Mouse (Mus musculus) G1E-ER4 (cell line): ENCODE measurements around the gene Pex11b. TPM values are rescaled to one million over a fixed set of nuclear protein-coding genes. Genes with fewer than 3 reads are reported as not detected.

Source experiments
- GATA1 ChIP-seq: IDR thresholded peaks from one replicate; pipeline ENCODE4 v1.8.0; 2012; ENCODE audit warnings: low read length, inconsistent platforms
- polyA plus RNA-seq: library from polyadenylated mRNA; stranded (reverse); fragments of >175 nt; gene quantifications from 2 replicates; pipeline ENCODE4 v1.2.3, GENCODE M21; 2012

Pex11b gene
- polyA plus RNA-seq, 1 experiment, result 4.7 TPM

DNA sequence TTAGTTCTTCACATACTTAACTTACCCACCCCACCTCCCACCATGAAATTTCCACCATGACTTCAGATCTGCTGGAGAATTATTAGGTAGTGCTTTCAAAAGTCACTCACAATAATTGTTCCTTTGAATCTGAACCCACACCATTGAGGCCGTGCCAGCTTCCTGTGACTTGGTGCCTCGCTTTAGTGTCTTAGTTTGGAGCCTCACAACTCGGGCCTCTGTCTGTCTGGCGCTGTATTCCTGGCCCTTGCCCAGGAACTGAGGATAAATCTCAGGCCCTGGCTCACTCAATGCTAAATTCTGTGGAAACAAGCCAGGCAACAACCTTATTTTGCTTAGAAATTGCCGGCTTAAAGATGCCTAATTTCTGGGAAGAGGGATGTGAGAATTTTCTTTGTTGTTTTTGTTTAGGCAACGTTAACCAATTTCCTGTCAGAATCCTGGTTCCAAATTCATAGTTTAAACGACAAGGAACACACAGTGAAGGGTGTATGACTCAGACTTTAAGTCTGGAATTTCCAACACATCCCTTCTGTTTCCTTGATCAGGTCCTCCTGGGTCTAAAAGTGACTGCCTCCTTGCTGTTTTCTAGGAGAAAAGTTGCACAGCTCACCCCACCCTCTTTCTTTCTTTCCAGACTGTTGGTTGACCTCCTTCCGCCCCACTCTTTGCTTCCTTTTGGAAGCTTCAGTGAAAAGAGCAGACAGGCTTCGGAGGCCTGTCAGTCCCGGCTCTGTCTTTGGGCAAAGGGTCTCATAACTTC is 33.1 kb upstream of the Pex11b start:
- TF ChIP-seq GATA1, result no peak

DNA sequence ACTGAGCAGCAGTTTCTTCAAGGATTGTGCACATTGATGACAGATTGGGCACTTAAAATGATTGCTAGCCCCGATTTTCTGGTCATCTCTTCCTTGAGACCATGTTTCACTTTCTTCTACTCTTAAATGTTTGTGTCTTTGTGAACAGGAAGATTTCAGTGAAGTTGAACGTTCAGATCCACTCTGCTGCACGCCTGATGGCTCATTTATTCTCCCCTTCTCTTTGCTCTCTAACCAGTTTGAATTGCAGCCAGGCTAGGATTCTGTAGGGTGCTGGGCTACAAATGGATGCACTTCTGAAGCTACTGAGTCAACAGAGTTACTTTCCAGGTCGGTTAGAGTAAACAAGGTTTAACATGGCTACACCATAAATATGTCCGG is 32.5 kb upstream of the Pex11b start:
- no peak for TF ChIP-seq GATA1

DNA sequence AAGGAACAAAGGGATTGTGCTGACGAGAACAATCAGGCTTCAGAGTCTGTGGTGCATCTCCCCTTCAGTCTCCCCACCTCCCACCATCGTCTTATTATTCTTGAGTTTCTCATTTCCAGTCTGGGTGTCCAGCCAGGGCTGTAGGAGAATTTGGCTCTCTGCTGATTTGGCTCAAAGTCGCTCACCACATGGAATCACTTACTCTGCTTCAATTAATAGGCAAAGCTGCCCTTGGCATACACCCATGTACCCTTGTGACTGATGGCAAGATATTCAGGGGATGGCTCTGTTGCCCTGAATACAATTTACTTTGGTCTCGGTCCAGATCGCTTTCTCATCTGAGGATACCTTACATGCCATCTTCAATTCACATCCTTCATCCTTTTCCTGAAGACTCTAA is 31.9 kb upstream of the Pex11b start:
- TF ChIP-seq GATA1, result no peak

DNA sequence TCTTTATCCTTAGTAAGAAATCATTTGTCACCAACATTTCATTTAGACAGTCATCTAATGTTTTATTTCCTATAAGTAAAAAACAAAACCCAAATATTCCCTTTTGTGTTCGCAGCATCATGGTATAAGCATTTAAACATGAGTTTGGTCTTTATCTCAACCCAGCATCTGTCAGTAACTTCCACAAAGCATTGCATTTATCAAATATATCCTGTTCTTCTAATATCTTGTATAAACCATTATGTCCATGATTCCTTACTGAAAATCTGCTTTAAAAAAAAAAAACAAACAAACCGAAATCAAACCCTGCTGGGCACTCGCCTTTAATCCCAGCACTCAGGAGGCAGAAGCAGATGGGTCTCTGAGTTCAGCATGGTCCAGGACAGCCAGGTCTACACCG is 28.6 kb upstream of the Pex11b start:
- TF ChIP-seq GATA1, result no peak

DNA sequence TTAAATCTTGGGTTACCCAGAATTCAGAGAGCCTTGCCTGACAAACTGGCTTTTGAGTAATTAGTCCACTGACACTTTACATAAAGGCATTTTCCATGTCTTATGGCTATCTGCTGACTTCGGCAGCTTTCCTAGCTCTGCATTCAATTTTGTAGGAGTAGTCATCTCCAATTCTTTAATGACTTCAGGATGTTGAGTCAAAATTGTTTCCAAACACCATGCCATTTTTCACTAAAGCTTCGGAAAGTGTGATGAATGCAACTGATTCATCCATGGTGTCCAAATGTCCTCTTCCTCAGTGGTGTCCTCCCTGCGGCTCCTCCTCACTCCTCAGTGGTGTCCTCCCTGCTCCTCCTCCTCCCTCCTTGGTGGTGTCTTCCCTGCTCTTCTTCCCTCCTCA is 17.2 kb upstream of the Pex11b start:
- TF ChIP-seq GATA1, result no peak

DNA sequence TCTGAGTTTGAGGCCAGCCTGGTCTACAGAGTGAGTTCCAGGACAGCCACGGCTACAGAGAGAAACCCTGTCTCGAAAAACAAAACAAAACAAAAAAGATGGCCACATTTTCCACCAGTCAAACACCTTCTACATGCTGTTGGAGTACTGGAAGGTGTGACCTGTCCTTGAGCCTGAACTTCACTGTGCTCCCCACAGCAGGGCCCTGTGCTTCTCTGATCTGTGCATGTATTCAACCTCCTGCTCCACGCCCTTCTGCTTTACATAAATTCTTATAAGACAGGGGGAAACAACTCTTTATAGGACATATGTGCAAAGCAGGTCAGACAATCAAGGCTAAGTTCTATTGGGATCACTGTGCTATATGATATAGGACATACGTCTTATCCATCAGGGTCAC is 12.0 kb upstream of the Pex11b start:
- TF ChIP-seq GATA1, result no peak

DNA sequence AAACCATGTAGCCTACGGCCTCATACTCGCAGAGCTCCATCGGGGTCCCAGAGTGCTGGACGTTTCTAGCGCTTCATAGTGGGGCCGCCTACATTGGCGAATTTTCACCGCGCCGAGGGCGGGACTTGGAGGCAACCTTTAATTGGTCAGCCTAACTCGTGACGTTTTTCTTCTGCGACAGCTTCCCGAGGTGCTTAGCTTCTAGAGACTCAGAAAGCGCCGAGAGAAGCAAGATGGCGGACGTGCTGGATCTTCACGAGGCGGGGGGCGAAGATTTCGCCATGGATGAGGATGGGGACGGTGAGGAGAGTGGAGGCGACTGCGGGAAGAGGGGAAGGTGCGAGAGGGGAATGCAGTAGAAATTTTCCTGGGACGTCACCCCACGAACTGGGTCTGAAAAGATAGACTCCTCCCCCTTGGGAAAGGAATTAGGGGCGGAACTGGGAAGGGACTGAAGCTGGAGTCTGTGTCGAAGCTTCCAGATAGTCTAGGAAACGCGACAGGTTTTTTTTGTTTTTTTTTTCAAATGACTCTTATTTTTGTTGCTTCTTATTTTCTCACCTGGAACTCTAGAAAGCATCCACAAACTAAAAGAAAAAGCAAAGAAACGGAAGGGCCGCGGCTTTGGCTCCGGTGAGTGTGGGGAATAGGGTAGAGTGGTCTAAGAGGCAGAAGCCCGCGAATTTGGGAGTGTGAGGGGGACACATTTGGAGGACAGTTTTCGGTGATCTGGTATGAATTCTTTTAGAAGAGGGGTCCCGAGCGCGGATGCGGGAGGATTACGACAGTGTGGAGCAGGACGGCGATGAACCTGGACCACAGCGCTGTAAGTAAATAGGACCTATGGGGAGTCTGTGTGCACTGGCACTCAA is 5.2 kb upstream of the Pex11b start, which contains the start of gene Rbm8a:
Gene Rbm8a (plus strand): TSS at position 205 of the 872 bp plus-strand sequence.
- no peak for TF ChIP-seq GATA1

DNA sequence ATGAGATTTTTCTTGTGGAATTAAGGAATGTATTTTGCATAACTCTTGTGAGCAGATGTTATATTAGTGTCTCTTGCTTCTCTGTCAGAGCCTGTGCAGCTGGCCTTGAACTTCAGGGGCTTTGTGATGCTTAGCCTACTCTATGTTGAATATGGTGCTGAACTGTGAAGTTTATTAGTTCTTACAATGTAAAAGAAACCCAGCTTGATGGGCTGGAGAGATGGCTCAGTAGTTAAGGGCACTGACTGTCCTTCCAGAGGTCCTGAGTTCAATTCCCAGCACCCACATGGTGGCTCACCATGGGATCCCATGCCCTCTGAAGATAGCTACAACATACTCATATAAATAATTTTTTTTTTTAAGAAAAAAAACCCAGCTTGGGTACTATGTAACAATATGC is 3.1 kb upstream of the Pex11b start:
- no peak for TF ChIP-seq GATA1

DNA sequence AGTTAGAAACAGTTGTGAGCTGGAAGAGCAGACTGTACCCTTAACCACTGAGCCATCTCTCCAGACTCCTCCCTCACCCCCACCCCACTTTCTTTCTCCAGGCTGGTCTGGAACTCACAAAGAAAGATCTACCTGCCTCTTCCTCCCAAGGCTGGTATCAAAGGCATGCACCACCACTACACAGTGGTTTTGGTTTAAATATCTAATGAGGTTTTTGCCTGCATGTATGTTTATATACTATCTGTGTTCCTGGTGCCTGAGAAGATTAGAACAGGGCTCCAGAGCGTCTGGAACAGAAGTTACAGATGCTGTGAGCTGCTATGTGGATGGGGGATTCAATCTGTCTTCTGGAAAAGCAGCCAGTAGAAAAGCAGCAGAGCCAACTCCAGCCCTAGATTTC is 1.2 kb upstream of the Pex11b start:
- no peak for TF ChIP-seq GATA1

DNA sequence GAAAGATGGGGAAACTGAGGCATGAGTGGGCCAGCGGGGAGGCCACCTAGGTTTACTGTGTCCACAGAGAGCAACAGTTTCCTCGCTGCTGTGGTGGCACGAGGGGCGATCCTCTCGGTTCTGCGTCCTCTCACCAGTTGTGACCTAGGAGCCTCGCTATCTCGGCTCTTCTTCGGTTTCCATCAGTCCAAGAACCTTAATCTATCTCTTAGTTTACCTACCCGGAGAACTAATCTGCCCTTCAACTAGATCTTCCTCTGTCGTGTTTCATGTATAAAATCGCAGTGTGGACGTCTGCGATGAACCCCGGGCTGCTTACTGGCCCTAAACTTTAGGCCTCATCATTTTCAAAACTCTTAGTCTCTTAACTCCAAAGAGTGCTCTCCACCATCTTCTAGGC is 730 bp downstream of the Pex11b start:
- TF ChIP-seq GATA1, result no peak

DNA sequence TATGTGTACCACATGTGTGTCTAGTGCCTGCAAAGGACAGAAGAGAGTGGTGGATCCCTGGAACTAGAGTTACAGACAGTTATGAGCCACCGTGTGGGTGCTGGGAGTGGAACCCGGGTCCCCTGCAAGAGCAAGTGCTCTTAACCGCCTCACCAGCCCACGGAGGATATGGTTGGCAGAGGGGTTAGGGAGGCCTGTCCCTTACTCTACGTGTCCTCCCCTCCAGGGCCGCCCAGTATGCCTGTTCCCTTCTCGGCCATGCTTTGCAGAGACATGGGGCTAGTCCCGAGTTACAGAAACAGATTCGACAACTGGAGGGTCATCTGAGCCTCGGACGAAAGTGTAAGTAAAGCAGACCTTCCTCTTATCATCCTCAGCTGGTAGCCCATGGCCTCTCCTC is 1.3 kb downstream of the Pex11b start:
- no peak for TF ChIP-seq GATA1

DNA sequence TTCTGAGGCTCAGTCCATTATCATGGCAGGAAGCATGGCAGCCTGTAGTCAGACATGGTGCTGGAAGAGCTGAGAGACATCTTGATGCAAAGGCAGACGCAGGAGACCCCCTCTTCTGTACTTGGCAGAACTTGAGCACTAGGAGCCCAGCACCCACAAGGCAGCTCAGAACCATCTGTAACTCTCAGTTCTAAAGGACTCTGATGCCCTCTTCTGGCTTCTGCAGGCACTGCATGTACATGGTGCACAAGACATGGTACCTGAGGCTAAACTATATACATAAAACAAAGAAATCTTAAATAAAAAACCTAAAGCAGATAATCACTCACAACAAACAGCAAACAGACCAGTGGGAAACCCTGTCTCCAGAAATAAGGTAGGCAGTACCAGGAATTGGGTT is 4.0 kb downstream of the Pex11b start:
- no peak for TF ChIP-seq GATA1

DNA sequence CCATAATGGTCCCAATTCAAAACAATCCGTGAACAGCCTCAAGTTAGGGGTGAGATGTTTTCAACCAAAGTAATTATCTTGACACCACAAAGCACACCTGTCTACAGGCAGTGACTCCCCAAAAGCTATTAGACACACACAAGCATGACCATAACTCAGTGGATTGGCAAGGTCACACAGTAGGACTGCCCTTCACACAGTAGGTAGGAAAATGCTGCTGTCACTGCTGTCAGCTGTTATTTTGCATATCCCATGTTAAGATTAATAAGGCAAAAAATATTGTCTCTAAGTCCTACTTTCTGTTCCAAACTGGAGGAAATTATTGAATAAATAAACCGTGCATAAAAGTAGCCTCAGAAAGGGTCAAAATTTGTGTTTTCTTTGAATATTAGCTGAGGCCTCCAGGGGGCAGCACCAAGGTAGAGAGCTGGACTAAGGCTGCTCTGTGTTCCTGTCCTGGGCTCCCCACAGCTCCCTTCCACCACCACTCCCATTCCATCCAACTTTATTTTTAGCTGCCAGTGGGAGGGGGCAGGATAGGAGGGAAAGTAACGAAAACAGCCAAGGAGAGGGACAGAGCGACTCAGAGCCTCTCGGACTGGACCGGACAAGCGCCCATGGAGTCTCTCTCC is 10.0 kb downstream of the Pex11b start, which contains the start of gene Itga10:
Gene Itga10 (plus strand): TSS at position 567 of the 632 bp plus-strand sequence.
- TF ChIP-seq GATA1, result no peak

DNA sequence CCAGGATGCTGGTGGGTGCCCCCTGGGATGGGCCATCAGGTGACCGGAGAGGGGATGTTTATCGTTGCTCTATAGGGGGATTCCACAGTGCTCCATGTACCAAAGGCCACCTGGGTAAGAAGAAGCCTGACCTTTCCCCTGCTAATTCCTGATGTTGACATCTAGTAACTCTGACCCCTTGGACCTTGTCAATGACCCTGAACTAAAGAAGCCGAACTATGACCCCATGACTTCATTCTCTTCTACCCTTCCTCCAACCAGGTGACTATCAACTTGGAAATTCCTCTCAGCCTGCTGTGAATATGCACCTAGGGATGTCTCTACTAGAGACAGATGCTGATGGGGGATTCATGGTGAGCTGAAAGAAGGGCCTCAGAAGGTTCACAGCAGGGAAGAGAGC is 12.2 kb downstream of the Pex11b start:
- no peak for TF ChIP-seq GATA1

DNA sequence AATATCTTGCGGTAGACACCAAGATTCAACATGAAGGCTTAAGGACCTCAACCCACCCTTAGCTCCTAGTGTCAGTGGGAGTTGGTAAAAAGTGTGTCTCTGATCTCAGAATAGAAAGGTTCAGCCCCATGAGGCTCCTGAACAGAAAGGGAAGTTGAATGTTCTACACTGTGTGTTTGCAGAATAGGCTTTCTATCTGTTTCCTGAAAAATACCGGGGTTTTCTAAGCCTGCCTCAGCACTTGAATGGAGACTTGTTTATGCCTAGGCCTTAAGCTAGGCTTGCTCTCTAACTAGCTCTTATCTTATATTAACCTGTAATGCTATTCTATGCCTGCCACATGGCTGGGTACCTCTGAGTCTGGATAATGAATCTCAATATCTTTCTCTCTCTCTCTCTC is 25.7 kb downstream of the Pex11b start:
- no peak for TF ChIP-seq GATA1

DNA sequence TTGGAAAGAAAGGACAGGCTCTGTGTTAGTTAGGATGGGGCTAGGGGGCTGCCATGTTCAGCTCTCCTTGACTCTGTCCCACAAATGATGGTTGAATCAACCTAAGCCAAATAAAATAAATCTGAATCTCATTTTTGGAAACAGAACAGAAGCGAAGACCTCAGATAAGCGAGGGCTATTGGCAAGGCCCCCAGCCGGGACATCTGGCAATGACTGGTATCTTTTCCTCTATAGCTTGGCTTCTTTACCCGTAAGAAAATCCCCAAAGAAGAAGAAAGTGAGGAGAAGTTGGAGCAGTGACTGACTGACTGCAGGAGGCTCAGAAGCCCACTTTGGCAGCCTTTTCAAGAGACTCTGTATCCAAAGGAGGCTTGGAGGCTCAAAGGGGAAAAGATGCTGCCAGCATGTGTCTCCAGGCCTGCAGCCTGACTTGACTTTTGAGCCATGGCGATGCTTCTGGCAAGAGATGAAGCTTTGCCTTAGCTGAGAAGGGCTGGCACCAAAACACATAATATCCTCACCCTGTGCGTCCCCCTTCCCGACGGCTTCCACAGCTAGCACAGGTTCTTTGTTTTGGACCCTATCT is 27.6 kb downstream of the Pex11b start:
- no peak for TF ChIP-seq GATA1
